Mouse (Mus musculus) inflammation-experienced regulatory T-cells, adult 6 months (primary cell): Measurements from ENCODE around the gene Ppl. TPM values are rescaled to one million over a fixed set of nuclear protein-coding genes. Genes with fewer than 3 reads are reported as not detected.

Experiments used
- polyA plus RNA-seq, 3 experiments: library from polyadenylated mRNA; unstranded; fragments of 100-300 nt; shearing (Covaris generic); gene quantifications; one replicate each; pipeline ENCODE4 v1.2.1; 2017

Gene Ppl
- polyA plus RNA-seq, 3 experiments from 2014 or later: 0.10 to 0.12 TPM; not detected in 1

Other genes with a start within 250 kb of the Ppl start
- gene Mgrn1, start 246.2 kb downstream of the Ppl start, polyA plus RNA-seq: 10 to 100 TPM; 18.0 to 42.4 (median 35.7) TPM
- gene Nudt16l1, start 193.7 kb downstream of the Ppl start, polyA plus RNA-seq: 10 to 100 TPM; 81.2 to 97.1 (median 91.3) TPM
- 10 to 100 TPM; 24.4 to 60.3 (median 46.9) TPM for gene Anks3, start 168.2 kb downstream of the Ppl start, polyA plus RNA-seq
- gene Sept12, start 134.6 kb downstream of the Ppl start, polyA plus RNA-seq: not detected
- not detected for gene Smim22, start 125.1 kb downstream of the Ppl start, polyA plus RNA-seq
- gene Rogdi, start 118.9 kb downstream of the Ppl start, polyA plus RNA-seq: 10 to 100 TPM; 17.7 to 32.4 (median 20.6) TPM
- 10 to 100 TPM; 77.6 to 91.8 (median 78.0) TPM for gene Glyr1, start 82.6 kb downstream of the Ppl start, polyA plus RNA-seq
- gene Ubn1, start 82.4 kb downstream of the Ppl start, polyA plus RNA-seq: 10 to 100 TPM; 29.5 to 42.1 (median 34.1) TPM
- gene Sec14l5, start 14.7 kb upstream of the Ppl start, polyA plus RNA-seq: not detected
- 10 to 100 TPM; 10.4 to 18.7 (median 13.5) TPM for gene Nagpa, start 71.6 kb upstream of the Ppl start, polyA plus RNA-seq
- gene AU021092, start 89.9 kb upstream of the Ppl start, polyA plus RNA-seq: not detected
- 10 to 100 TPM; 12.5 to 26.5 (median 26.5) TPM for gene Alg1, start 101.2 kb upstream of the Ppl start, polyA plus RNA-seq
- gene Eef2kmt, start 123.6 kb upstream of the Ppl start, polyA plus RNA-seq: 10 to 100 TPM; 32.3 to 53.6 (median 47.8) TPM